Mouse (Mus musculus): ENCODE measurements around the gene Lss. TPM values are rescaled to one million over a fixed set of nuclear protein-coding genes. Genes with fewer than 3 reads are reported as not detected.

Lss gene
- polyA plus RNA-seq, 1 experiment from 2014 or later, result 52.3 TPM

GRCm38 (mm10) chr10:76550458-76550857 is 19.1 kb downstream of the Lss start:
- H3K27me3 ChIP-seq (replicated peaks; ENCODE audit: control insufficient read depth, insufficient read depth, low read length), result no peaks in the 10 kb centered on the region
- H3K27ac ChIP-seq (ENCODE audit: low read length), result no peak overlapping the region
- H3K4me2 ChIP-seq (ENCODE audit: low read length), result no peak overlapping the region
- no peak for ATAC-seq
- H3K4me1 ChIP-seq (replicated peaks; ENCODE audit: control insufficient read depth, insufficient read depth, low read length), result no peaks in the 10 kb centered on the region
- no peak overlapping the region for H3K9ac ChIP-seq (replicated peaks; ENCODE audit: low read depth, low read length)
- no peak overlapping the region for H3K4me3 ChIP-seq (replicated peaks; ENCODE audit: low read length)
- 86% methylated on average over 5 of the region's 5 CpGs for WGBS
- no peaks in the 10 kb centered on the region for H3K9me3 ChIP-seq (ENCODE audit: control insufficient read depth, low read length)
- H3K36me3 ChIP-seq (ENCODE audit: control insufficient read depth, insufficient read depth), result peaks cover 54% of the 10 kb centered on the region

- no peaks in the 10 kb centered on the region for H3K27me3 ChIP-seq (replicated peaks; ENCODE audit: control insufficient read depth, insufficient read depth, low read length)
- no peak overlapping the region for H3K9ac ChIP-seq (replicated peaks; ENCODE audit: low read depth, low read length)
- peaks cover 51% of the 10 kb centered on the region for H3K36me3 ChIP-seq (ENCODE audit: control insufficient read depth, insufficient read depth)
- no peak overlapping the region for H3K4me2 ChIP-seq (ENCODE audit: low read length)
- WGBS, result 68% methylated on average over 3 of the region's 3 CpGs
- H3K27ac ChIP-seq (ENCODE audit: low read length), result no peak overlapping the region
- no peak for ATAC-seq
- H3K4me3 ChIP-seq (replicated peaks; ENCODE audit: low read length), result no peak overlapping the region
- no peaks in the 10 kb centered on the region for H3K4me1 ChIP-seq (replicated peaks; ENCODE audit: control insufficient read depth, insufficient read depth, low read length)
- no peaks in the 10 kb centered on the region for H3K9me3 ChIP-seq (ENCODE audit: control insufficient read depth, low read length)
Observed at GRCm38 (mm10) chr10:76551556-76551955, 20.2 kb downstream of the Lss start.

GRCm38 (mm10) chr10:76554061-76554460 is 22.7 kb downstream of the Lss start:
- Histone ChIP-seq H3K4me1 (replicated peaks; ENCODE audit: control insufficient read depth, insufficient read depth, low read length) (no peaks in the 10 kb centered on the region), H3K9me3 (ENCODE audit: control insufficient read depth, low read length) (no peaks in the 10 kb centered on the region), H3K27ac (ENCODE audit: low read length) (no peak overlapping the region), H3K36me3 (ENCODE audit: control insufficient read depth, insufficient read depth) (peaks cover 41% of the 10 kb centered on the region), H3K9ac (replicated peaks; ENCODE audit: low read depth, low read length) (no peak overlapping the region), H3K4me3 (replicated peaks; ENCODE audit: low read length) (no peak overlapping the region), H3K27me3 (replicated peaks; ENCODE audit: control insufficient read depth, insufficient read depth, low read length) (no peaks in the 10 kb centered on the region), H3K4me2 (ENCODE audit: low read length) (no peak overlapping the region)
- no peak for ATAC-seq
- 90% methylated on average over 5 of the region's 5 CpGs for WGBS

GRCm38 (mm10) chr10:76561972-76562371 is 30.6 kb downstream of the Lss start, which contains the start of gene Spatc1l:
TSS of gene Spatc1l (plus strand) at chr10:76562272.
- no peak within 1 kb of the TSS for H3K27ac ChIP-seq (ENCODE audit: low read length)
- no peak within 1 kb of the TSS for H3K4me2 ChIP-seq (ENCODE audit: low read length)
- no peaks in the 10 kb centered on the region for H3K27me3 ChIP-seq (replicated peaks; ENCODE audit: control insufficient read depth, insufficient read depth, low read length)
- H3K36me3 ChIP-seq (ENCODE audit: control insufficient read depth, insufficient read depth), result no peaks in the 10 kb centered on the region
- WGBS, result 88% methylated on average over 10 of the region's 10 CpGs
- H3K9ac ChIP-seq (replicated peaks; ENCODE audit: low read depth, low read length), result no peak within 1 kb of the TSS
- H3K9me3 ChIP-seq (ENCODE audit: control insufficient read depth, low read length), result no peaks in the 10 kb centered on the region
- no peak within 1 kb of the TSS for H3K4me3 ChIP-seq (replicated peaks; ENCODE audit: low read length)
- no peaks in the 10 kb centered on the region for H3K4me1 ChIP-seq (replicated peaks; ENCODE audit: control insufficient read depth, insufficient read depth, low read length)
- ATAC-seq, result no peak

- Histone ChIP-seq H3K9ac (replicated peaks; ENCODE audit: low read depth, low read length) (no peak overlapping the region), H3K27ac (ENCODE audit: low read length) (no peak overlapping the region), H3K9me3 (ENCODE audit: control insufficient read depth, low read length) (no peaks in the 10 kb centered on the region), H3K27me3 (replicated peaks; ENCODE audit: control insufficient read depth, insufficient read depth, low read length) (no peaks in the 10 kb centered on the region), H3K4me1 (replicated peaks; ENCODE audit: control insufficient read depth, insufficient read depth, low read length) (no peaks in the 10 kb centered on the region), H3K36me3 (ENCODE audit: control insufficient read depth, insufficient read depth) (no peaks in the 10 kb centered on the region), H3K4me2 (ENCODE audit: low read length) (no peak overlapping the region), H3K4me3 (replicated peaks; ENCODE audit: low read length) (no peak overlapping the region)
- WGBS, result 91% methylated on average over 22 of the region's 22 CpGs
- no peak for ATAC-seq
Observed at GRCm38 (mm10) chr10:76569996-76570685, 38.8 kb downstream of the Lss start.

GRCm38 (mm10) chr10:76571070-76571469 is 39.7 kb downstream of the Lss start:
- no peaks in the 10 kb centered on the region for H3K27me3 ChIP-seq (replicated peaks; ENCODE audit: control insufficient read depth, insufficient read depth, low read length)
- ATAC-seq, result no peak
- H3K9ac ChIP-seq (replicated peaks; ENCODE audit: low read depth, low read length), result no peak overlapping the region
- H3K27ac ChIP-seq (ENCODE audit: low read length), result no peak overlapping the region
- H3K4me2 ChIP-seq (ENCODE audit: low read length), result no peak overlapping the region
- no peak overlapping the region for H3K4me3 ChIP-seq (replicated peaks; ENCODE audit: low read length)
- H3K36me3 ChIP-seq (ENCODE audit: control insufficient read depth, insufficient read depth), result no peaks in the 10 kb centered on the region
- 78% methylated on average over 2 of the region's 2 CpGs for WGBS
- H3K4me1 ChIP-seq (replicated peaks; ENCODE audit: control insufficient read depth, insufficient read depth, low read length), result no peaks in the 10 kb centered on the region
- H3K9me3 ChIP-seq (ENCODE audit: control insufficient read depth, low read length), result no peaks in the 10 kb centered on the region

GRCm38 (mm10) chr10:76572151-76572550 is 40.8 kb downstream of the Lss start:
- WGBS, result 17% methylated on average over 3 of the region's 3 CpGs
- no peak overlapping the region for H3K9ac ChIP-seq (replicated peaks; ENCODE audit: low read depth, low read length)
- H3K9me3 ChIP-seq (ENCODE audit: control insufficient read depth, low read length), result no peaks in the 10 kb centered on the region
- H3K4me1 ChIP-seq (replicated peaks; ENCODE audit: control insufficient read depth, insufficient read depth, low read length), result no peaks in the 10 kb centered on the region
- no peaks in the 10 kb centered on the region for H3K36me3 ChIP-seq (ENCODE audit: control insufficient read depth, insufficient read depth)
- no peak for ATAC-seq
- no peak overlapping the region for H3K27ac ChIP-seq (ENCODE audit: low read length)
- H3K27me3 ChIP-seq (replicated peaks; ENCODE audit: control insufficient read depth, insufficient read depth, low read length), result no peaks in the 10 kb centered on the region
- no peak overlapping the region for H3K4me3 ChIP-seq (replicated peaks; ENCODE audit: low read length)
- H3K4me2 ChIP-seq (ENCODE audit: low read length), result no peak overlapping the region

GRCm38 (mm10) chr10:76575374-76575773 is 44.0 kb downstream of the Lss start, which contains the start of gene Ftcd:
TSS of gene Ftcd (plus strand) at chr10:76575648.
- H3K4me1 ChIP-seq (replicated peaks; ENCODE audit: control insufficient read depth, insufficient read depth, low read length), result no peaks in the 10 kb centered on the region
- H3K27ac ChIP-seq (ENCODE audit: low read length), result no peak within 1 kb of the TSS
- 86% methylated on average over 3 of the region's 3 CpGs for WGBS
- ATAC-seq, result no peak
- H3K27me3 ChIP-seq (replicated peaks; ENCODE audit: control insufficient read depth, insufficient read depth, low read length), result no peaks in the 10 kb centered on the region
- H3K36me3 ChIP-seq (ENCODE audit: control insufficient read depth, insufficient read depth), result no peaks in the 10 kb centered on the region
- H3K4me3 ChIP-seq (replicated peaks; ENCODE audit: low read length), result no peak within 1 kb of the TSS
- no peaks in the 10 kb centered on the region for H3K9me3 ChIP-seq (ENCODE audit: control insufficient read depth, low read length)
- H3K9ac ChIP-seq (replicated peaks; ENCODE audit: low read depth, low read length), result no peak within 1 kb of the TSS
- H3K4me2 ChIP-seq (ENCODE audit: low read length), result no peak within 1 kb of the TSS

GRCm38 (mm10) chr10:76576920-76577319 is 45.5 kb downstream of the Lss start:
- Histone ChIP-seq H3K4me3 (replicated peaks; ENCODE audit: low read length) (no peak overlapping the region), H3K4me1 (replicated peaks; ENCODE audit: control insufficient read depth, insufficient read depth, low read length) (no peaks in the 10 kb centered on the region), H3K9ac (replicated peaks; ENCODE audit: low read depth, low read length) (no peak overlapping the region), H3K27ac (ENCODE audit: low read length) (no peak overlapping the region), H3K36me3 (ENCODE audit: control insufficient read depth, insufficient read depth) (no peaks in the 10 kb centered on the region), H3K4me2 (ENCODE audit: low read length) (no peak overlapping the region), H3K9me3 (ENCODE audit: control insufficient read depth, low read length) (no peaks in the 10 kb centered on the region), H3K27me3 (replicated peaks; ENCODE audit: control insufficient read depth, insufficient read depth, low read length) (no peaks in the 10 kb centered on the region)
- 86% methylated on average over 7 of the region's 7 CpGs for WGBS
- ATAC-seq, result no peak

Data from forebrain, embryonic 16.5 days (tissue).